Mouse (Mus musculus) erythroid progenitor cell, adult 5-6 weeks (primary cell): ENCODE data around the gene Dnajb1. TPM values are rescaled to one million over a fixed set of nuclear protein-coding genes. Genes with fewer than 3 reads are reported as not detected.
"Not testable (repeated sequence)": the region's sequence is repeated elsewhere in the genome, so short reads cannot be mapped to it uniquely, and the experiment has no call there.

ENCODE experiments used
- ATAC-seq: replicated peaks from 2 replicates; pipeline ENCODE4 v1.8.0; 2016; ENCODE audit warnings: moderate number of reproducible peaks, mild to moderate bottlenecking, moderate TSS enrichment, inconsistent platforms; ENCODE audit not compliant: poor library complexity, low FRiP score, severe bottlenecking
- total RNA-seq, 2 experiments: library from RNA; stranded (forward) in 1 of 2; stranded (reverse) in 1 of 2; fragments of 150-400 nt in 1 of 2; fragments of 186-747, 209-891 nt in 1 of 2; gene quantifications; 2 replicates each; pipeline versions ENCODE4 v1.2.3 to v1.2.4; 2015 to 2017; ENCODE audit warnings: low replicate concordance in 2 of 2

Dnajb1 gene
- total RNA-seq (2015; ENCODE audit: low replicate concordance) (56.2 and 59.5 TPM in 2 replicates), total RNA-seq (2017; ENCODE audit: low replicate concordance) (58.9 and 62.4 TPM in 2 replicates)

DNA sequence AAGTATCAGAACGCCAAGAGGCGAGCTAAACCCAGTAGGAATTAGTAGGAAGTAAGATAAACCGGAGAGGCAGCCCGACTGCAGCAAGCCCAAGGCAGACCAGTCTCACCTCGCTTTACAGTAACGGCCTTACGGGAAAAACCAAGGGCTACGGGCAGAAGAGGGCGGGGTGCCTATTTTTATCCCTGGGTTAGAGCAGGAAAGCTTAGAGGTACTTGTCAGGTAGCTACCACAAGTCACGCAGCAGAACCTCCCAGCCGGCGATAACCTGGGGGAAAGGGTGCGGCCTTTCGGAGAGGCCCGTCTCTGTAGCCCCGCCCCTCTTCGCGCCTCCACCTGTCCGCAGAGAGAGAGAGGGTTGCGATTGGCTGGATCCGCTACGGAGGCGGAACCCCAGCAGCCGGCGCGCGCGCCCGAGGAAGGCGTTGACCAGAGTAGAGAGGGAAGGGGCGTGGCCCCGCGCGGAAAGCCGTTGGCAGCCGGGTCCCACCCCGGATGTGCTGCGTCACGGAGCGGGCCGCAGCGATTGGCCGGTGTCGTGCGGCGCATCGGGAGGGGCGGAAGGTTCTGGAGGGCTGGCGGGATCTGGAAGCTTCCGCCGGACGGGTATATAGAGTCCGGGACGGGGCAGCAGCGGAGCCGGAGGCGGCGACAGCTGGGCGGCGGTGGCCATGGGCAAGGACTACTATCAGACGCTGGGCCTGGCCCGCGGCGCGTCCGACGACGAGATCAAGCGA, at the start of gene Dnajb1, which contains the start of gene Tecr:
Dnajb1 (plus strand) TSS at position 533 of the 737 bp plus-strand sequence.
Tecr (minus strand) TSS at position 311 of the 737 bp plus-strand sequence.
- ATAC-seq: peak; percentile 88

DNA sequence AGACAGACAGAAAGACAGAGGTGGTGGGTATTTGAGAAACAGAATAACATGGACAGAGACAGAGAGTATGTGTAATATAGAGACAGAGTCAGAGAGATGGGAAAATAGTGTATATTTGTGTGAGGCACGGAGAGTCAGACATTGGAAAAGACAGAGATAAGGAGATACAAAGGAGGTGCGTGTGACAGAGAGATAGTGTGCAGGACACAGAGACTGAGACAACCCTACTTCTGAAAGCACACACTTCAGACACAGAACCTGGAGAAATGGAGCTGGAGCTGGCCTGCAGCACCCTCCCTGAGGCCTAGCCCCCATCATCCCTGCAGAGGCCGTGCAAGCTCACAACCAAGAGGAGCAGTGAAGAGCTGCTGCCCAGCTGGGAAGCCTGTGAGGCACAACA, 45.3 kb upstream of the Dnajb1 start:
- peak; percentile 40; the same call in 1 of the 2 replicates for ATAC-seq

DNA sequence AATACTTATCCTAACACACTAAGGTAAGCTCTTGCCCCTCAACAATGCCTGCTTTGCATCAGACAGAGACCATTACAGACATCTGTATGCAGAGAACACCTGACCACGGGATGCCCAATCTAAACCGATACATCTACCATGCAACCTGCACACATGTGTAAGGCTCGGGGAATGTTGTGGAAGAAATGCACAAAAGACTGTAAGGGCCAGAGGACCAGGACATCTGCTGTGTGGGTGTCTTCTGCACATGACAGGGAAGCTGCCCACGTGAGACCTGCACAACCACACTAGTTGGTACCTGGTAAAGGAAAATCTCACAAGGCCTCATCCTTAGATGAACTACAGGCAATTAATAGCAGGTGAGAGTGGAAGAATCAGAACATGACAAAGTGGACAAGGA, 44.7 kb upstream of the Dnajb1 start:
- ATAC-seq: no peak

DNA sequence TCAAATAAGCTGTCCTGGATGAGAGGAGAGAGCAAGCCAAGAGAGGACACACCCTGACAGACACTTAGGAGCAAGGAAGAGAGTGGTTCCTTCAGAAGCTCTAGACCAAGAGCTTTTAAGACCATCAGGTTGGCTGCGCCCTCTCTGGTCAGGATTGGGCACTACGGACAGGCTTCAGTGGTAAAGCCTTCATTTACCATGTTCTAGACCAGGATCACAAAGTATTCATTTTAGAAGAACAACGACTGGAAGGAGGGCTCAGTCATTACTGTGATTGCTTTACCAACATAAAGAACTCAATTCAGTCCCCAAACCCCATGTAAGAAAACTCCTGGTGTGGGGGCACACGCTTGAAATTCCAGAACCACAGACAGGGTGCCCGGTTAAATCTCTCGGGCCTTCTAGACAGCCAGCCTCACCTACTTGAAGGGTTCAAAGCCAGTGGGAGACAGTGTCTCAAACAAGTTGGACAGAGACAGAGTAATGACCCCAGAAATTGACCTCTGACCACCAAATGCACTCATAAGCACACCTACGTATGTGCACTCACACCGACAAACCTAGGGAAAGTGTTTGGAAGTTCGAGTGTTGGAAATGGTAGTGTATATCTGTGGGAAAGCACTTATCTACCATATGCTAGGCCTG, 42.1 kb upstream of the Dnajb1 start:
- ATAC-seq: peak; percentile 75

DNA sequence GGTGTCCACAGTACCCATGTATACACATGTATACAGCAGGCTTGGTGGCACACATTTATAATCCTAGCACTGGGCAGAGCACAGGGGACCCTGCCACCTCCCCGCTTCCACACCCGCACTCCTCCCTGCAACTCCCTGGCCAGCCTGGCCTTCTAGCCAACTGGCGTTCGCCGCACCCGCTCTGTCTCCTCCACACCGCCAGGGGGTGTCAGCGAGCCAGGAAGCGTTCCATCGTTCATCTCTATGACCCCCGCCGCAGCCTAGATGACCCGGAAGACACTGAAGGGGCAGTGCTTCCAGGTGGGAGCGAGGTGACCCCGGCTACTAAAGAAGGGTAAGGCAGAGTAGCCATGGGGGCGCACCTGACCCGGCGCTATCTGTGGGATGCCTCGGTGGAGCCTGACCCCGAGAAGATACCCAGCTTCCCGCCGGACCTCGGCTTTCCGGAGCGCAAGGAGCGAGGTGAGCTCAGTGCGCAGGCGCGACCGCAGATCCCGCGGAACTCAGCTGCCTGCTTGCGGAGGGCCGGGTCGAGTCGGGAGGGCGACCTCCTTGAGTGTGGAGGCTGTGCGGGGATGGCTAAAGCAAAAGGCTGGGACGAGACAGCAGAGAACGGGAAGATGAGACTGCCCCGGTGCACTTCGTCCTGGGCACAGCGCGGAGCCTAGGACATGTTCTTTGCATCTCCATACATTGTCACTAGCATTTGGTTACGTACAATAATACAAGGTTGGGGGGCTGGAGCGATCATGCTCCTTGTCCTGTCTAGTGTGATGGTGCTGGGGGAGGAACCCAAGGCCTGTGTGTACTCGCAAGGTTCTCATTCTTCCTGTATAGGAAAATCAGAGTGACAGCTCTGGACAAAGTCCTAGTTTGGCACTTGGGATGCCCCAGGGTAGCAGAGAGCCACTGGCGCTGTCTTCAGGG, 41.3 kb upstream of the Dnajb1 start, which contains the start of gene Ndufb7:
Ndufb7 (plus strand) TSS at position 203 of the 927 bp plus-strand sequence.
- peak; percentile 84 for ATAC-seq

DNA sequence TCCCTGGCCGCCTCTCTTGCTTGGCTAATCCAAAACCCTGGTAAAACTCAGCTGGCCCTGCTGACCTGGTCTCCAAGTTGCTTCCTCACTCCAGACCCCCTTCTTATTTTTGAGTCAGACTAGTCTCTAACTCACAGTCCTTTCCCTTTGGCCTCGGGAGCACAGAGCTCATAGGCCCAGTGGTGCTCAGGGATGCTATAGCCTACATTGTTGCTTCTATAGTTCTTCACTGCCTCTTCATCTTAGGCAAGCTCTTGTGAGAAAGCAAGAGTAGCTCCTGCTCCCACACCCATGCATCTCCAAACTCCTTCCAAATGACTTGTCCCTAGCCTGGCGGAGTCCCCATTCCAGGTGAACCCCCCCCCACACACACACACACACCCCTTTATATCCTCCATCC, 40.3 kb upstream of the Dnajb1 start:
- ATAC-seq: no peak

DNA sequence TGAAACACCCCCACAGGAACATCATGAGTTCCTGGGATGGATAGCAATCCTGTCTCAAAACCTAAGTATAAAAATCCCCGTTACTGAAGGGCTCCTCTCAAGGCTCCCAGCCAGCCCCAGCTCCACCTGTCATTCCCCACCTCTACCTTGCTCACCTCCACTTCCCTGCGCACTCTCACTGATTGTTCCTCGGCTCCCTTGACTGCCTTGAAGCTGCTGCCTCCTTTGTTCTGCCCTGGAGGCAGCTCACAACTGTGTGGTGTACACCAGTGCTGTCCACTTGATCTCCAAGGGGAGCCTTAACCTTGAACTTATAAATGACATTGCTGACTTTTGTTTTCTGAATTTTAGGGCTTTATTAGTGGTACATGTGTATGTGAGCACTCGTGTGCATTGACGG, 39.9 kb upstream of the Dnajb1 start:
- no peak for ATAC-seq

DNA sequence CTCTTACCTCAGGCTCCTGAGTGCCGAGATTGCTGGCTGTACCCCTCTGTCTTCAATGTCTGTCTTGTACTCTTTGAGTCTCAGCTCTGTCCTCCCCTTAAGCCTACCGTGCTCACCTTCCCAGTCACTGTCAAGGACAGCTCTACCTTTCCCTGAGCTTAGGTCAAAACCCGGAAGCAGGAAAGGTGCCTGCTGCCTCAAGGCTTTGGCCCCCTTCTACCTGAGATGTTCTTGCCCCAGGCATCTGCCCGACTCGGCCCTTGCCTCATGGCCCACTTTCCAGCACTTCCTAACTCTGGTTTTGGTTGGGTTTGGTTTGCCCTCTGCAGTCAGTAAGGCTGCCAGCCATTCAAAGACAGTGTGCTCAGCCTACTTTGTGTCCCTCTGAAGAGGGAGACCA, 39.2 kb upstream of the Dnajb1 start:
- ATAC-seq: no peak

DNA sequence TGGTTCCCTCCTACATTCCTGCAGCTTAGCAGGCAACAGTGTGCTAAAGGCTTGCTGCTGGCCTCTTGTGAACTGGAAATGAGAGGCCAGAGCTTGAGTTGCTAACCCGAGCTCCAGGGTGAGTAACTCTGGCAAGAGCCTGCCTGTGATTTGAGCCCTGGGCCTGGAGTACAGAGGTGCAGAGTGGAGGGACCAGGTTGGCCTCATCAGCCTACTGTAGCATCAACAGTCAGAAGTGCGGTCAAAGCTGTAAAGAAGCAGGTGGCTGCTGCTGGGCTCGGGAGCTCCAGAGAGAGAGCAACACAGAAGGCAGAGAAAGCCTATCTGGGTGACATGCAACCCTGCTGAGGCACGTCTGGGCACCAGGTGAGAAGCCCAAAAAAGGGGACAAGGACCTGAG, 38.8 kb upstream of the Dnajb1 start:
- no peak for ATAC-seq

DNA sequence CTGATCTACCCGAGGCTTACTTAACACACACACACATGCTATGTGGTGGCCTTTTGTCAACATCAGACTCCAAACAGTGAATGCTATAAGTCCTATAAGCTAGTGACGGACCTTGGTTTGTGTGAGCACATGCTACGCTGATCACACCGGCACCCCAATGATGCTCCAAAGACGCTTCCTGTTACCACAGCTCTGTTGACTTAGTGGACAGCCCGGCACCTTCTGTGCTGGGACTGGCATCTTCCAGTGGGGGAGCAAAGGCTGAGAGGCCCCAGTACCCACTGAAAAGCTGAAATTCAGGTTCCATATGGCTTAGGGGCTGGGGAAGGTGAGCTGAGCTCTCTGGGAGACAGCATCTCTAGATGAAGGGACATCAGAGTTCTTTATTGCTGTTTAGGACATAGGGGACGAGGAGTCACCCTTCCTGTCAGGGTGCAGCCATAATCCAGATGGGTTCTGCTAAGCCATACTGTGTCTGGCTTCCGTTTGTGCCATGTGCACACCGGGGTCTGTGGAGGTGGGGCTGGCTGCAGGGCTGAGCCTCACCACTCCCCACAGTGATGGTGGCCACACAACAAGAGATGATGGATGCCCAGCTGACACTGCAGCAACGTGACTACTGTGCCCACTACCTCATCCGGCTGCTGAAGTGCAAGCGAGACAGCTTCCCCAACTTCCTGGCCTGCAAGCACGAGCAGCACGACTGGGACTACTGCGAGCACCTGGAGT, 37.6 kb upstream of the Dnajb1 start:
- no peak for ATAC-seq

DNA sequence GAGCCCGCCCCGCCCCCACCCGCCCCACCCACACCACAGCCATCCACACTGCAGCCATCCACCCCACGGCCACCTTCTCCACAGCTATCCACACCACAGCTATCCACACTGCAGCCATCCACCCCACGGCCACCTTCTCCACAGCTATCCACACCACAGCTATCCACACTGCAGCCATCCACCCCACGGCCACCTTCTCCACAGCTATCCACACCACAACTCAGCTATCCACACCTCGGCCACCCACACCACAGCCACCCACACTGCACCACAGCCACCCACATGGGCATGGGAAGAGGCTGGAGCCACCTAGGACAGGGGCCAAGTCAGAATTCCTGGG, 37.0 kb upstream of the Dnajb1 start:
- ATAC-seq: not testable (repeated sequence)

DNA sequence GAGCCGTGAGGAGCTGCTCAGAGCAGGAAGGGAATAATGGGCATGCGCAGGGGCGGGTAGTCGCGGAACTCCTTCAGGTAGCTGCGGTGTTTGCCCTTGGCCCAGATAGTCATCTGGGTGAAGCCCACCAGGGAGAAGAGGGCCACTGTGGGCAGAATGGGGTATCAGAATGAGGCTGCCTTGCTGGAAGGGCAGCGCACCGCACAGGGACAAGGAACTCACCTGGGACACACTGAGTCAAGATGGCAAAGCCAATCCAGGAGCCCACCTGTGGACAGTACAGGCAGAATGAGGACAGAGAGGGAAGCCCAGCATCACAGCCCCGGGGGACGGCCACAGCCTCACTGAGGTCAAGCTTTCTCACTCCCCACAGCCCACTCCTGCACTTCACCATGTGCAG, 36.2 kb upstream of the Dnajb1 start:
- no peak for ATAC-seq

DNA sequence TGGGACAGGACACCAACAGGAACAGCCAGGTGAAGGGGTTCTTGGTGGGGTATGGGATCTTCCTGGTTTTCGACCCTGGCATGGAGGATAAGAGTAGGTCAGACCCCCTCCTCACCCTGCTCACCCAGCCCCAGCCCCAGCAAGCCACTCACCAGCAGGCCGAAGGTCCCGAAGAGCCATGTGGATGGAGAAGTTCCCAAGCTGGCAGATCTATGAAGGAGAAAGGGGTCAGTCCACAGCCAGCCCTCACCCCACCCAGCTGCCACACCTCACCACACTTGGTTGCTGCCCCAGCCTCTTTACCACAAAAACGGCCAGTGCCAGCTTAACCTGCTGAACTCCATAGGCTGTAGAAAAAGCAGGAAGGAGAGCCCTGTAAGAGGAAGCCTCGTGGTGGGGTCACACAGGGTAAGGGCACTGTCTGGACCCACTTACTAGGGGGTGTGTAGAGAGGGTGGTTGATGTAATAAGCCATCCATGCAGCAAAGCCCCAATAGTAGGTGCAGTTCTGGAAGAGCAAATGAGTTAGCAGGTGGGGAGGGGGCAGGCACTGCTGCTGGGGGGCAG, 35.7 kb upstream of the Dnajb1 start:
- no peak for ATAC-seq

DNA sequence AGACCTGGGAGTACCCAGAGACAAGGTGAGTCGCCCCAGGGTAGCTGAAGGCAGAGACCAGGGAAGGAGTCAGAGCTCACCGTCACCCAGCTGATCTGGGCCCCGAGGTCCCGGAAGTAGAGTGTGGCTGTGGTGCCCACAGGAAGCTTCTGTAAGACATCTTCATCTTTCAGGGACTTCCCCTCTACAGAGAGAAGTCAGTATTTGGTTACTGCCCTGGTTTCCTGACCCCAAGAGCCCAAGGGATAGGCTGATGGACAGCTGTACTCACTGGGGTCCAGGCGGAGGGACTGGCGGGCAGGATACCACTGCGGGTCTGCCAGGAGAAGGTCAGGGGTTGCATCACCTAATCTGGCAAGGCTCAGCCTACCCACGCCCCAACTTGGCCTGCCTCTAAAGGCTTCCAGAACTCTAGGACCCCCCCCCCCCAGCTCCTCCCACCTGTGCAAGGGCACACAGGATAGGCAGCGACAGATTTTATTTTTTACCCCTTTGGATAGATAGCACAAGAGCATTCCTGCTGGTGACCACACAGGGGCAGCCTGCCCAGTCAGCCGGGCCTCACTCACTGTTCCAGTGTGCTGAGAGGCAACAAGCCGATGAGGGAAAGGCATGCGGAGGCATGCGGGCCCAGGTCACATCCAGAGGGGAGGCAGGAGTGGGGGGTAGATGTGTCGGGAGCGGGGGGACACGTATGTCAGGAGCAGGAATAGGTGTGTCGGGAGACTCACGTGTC, 34.7 kb upstream of the Dnajb1 start:
- no peak for ATAC-seq

DNA sequence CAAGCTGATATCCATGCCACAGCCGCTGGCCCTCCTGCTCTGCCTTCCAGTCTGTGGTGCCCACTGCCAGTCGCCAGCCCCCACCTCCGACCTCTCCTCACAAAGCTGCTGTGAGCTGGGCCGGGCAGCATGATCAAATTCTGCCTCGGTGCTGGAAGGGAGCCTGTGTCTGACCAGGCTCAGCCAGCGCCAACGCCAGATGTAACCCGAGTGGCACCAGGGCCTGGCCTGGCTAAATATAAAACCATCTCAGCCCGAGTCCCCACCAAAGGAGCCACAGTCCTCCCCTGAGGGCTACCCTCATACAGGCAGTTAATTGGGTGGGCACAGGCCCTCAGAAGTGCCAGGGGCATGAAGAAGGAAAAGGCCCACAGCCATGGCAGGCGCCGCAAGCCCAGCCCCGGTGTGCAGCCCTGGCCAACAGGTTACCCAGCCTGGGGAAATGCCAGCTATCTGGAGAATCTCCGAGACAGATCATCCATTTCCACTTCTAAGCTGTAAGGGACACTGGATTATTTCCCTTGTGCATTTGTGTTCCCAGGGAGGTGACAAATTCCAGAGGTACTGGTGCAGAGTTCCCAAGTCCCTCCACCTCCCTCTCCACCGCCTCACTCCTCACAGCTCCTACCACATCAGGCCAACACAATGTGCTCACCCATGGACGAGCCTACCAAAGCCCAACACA, 33.2 kb upstream of the Dnajb1 start:
- no peak for ATAC-seq

DNA sequence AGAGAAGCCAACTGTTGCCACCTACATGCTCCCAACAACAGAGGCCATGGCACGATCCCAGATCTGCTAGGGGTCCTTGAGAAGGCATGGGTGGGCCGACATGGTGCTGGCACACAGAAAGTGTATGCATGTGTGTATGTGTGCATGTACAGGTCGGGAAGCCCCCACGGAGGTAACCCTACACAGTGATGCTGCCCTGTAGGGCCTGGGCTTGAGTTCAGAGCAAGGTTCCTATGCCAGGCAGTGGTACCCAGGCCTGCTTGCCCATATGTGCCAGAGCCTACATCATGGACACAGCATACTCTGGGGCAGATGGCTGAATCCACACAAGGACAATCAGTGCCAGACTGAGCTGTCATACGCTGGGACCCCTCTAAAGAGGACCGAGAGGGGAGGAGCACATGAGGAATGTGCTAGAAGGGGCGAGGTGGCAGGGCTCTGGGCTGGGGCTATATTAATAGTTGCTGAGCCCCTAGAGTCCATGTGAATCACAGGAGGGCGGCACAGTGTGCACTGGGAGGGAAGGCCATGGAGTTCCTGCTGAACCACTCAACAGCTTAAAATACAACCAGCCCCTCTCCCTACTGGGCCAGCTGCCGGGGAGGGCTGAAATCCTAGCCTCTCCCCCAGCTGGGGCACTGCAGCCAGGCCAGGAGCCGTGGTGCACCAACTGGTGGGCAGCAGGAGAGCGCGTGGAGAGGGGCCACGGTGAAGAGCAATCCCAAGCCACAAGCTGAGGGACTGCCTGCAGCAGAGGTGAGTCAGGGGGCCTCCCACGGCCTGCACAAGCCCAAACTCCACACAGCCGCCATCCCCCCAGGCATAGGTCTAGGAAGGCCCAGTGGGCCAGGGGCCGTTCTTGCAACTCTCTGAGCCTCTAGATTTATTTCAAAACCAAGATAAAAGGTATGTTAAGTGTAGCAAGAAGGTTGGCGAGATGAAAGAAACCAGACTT, 32.2 kb upstream of the Dnajb1 start:
- ATAC-seq: no peak

DNA sequence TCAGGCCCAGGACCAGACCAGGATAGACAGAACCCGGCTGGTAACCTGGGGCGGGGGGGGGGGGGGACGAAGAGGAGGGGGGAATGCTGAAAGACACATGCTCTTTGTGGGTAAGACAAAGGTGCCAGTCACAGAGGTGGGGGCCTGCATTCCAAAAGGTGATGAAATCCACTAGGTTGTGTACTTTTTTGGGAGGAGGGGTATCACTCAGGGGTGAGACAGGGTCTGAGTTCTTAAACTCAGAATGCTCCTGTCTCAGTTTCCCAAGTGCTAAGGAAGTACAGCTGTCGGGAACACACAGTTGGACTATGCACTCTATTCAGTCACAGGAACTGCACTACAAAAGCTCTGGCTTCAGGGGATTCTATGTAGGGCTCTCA, 31.5 kb upstream of the Dnajb1 start:
- ATAC-seq: no peak
